Mouse (Mus musculus) C2C12 (cell line): ENCODE measurements at regions not wholly inside any gene's neighbourhood (a gene's known extent, or its start where the extent isn't known, plus 50 kb on each side); places are given as distances from the start of the nearest gene placed in this dataset.

Source experiments
- CEBPB ChIP-seq: IDR thresholded peaks from one replicate; pipeline ENCODE4 v1.6.1; 2011; ENCODE audit warnings: low read depth, mild to moderate bottlenecking, control low read depth, moderate library complexity
- CTCF ChIP-seq: IDR thresholded peaks from one replicate; pipeline ENCODE4 v1.5.1; 2011; ENCODE audit not compliant: control insufficient read depth, insufficient read depth, insufficient read length
- FOSL1 ChIP-seq: IDR thresholded peaks from one replicate; pipeline ENCODE4 v1.8.0; 2011; ENCODE audit warnings: mild to moderate bottlenecking, low read length; ENCODE audit not compliant: poor library complexity, insufficient read depth, severe bottlenecking
- MAX ChIP-seq: IDR thresholded peaks from one replicate; pipeline ENCODE4 v1.6.1; 2011; ENCODE audit warnings: mild to moderate bottlenecking, control low read depth
- MYOG ChIP-seq: IDR thresholded peaks from one replicate; pipeline ENCODE4 v1.6.1; 2011; ENCODE audit not compliant: control insufficient read depth, insufficient read length; ENCODE audit errors: extremely low read depth
- USF1 ChIP-seq: IDR thresholded peaks from one replicate; pipeline ENCODE4 v1.6.1; 2011; ENCODE audit warnings: low read depth, mild to moderate bottlenecking, control low read depth, moderate library complexity

DNA sequence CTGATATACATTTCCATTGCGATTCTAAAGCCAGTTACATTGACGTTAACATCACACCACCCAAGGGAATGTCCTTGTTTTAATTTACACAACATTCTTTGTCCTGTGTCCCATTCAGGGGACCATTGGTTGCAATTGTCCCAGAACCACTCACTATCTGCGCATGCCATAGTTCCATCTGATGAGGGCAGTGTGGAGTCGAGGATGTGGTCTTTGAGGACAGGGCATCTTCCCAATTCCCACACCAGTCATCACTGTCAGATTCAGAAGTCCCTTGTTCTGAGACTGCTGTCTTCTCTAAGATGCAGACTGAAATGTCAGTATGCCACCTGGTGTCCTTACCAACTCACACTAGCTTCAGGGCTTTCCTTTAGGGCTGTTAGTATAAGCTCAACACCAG lies 489.6 kb downstream of the Fam19a5 start:
- TF ChIP-seq CTCF (no peak), MAX (no peak), MYOG (no peak), USF1 (no peak), FOSL1 (no peak), CEBPB (no peak)
